27 mouse cellular contexts compared by ENCODE assay signal in the genomic region with DNA sequence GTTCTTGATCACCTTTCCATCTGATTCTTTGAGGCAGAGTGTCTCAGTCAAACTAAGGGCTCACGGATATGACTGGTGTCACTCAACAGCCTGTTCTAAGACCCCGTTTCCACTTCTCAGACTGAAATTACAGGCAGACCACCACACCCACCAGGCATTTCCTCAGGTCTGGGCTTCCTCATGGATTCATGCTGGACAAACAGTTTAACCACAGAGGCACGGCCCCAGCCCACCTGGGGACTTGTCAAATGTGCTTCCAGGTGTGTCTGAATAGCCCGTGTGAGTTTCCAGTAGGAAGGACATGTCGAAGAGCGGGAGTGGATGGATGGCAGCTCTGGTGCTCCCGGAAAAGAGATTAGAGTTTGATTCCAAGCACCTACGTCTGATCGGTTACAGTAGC. TPM values are rescaled to one million over a fixed set of nuclear protein-coding genes. Genes with fewer than 3 reads are reported as not detected.
A peak's percentile ranks its signal among the peaks of the same experiment; 100 is the strongest.
DNase-seq lines count a peak whose midpoint lies in the region; TF ChIP-seq lines count a peak whose summit lies in the region.
"Had no signal": no experiment of that assay in that cellular context is flagged by ENCODE, and none has a peak within 500 bp of the region (broad histone marks: within the 10 kb centered on the region; RNA-seq: fewer than 3 reads in every experiment).

No protein-coding gene starts in this region.

- 79% methylated on average over 9 of the region's 9 CpGs for WGBS in heart, embryonic 10.5 days
- 83% methylated on average over 9 of the region's 9 CpGs for WGBS in heart, adult 2 months

- H3K4me3 ChIP-seq in heart, embryonic 10.5 days, result no peak overlapping the region
- no peak overlapping the region for H3K4me3 ChIP-seq in heart, adult 2 months
- H3K4me3 ChIP-seq in E14TG2a.4 (replicated peaks; ENCODE audit: low read length), result peak overlapping the region; percentile 45
- H3K4me3 ChIP-seq: embryonic facial prominence, embryonic 13.5 days; embryonic facial prominence, embryonic 15.5 days; erythroblast, embryonic 14.5 days; forebrain, embryonic 10.5 days; forebrain, embryonic 12.5 days had no signal

- TF ChIP-seq CTCF in heart, adult 2 months (IDR thresholded peaks at IDR 0.05), result no peak
- TF ChIP-seq CTCF in E14TG2a.4 (conservative IDR thresholded peaks at IDR 0.05; ENCODE audit: low read length), result no peak

- no peaks in the 10 kb centered on the region for H3K27me3 ChIP-seq in heart, embryonic 10.5 days (ENCODE audit: insufficient read depth, poor library complexity, severe bottlenecking)
- H3K27me3 ChIP-seq in heart, adult 2 months (ENCODE audit: control insufficient read depth, insufficient read depth, low read length), result no peaks in the 10 kb centered on the region
- no peaks in the 10 kb centered on the region for H3K27me3 ChIP-seq in E14TG2a.4 (ENCODE audit: insufficient read depth, low read length)
- H3K27me3 ChIP-seq: CH12.LX; embryonic facial prominence, embryonic 13.5 days; embryonic facial prominence, embryonic 15.5 days; forebrain, embryonic 12.5 days; Patski had no signal

- H3K79me2 ChIP-seq in heart, adult 2 months (replicated peaks; ENCODE audit: control insufficient read depth, insufficient read depth, low read length), result no peaks in the 10 kb centered on the region

- H3K4me1 ChIP-seq in heart, embryonic 10.5 days, result no peaks in the 10 kb centered on the region
- no peaks in the 10 kb centered on the region for H3K4me1 ChIP-seq in heart, adult 2 months (ENCODE audit: control insufficient read depth, insufficient read depth, low read length)
- H3K4me1 ChIP-seq in E14TG2a.4 (replicated peaks; ENCODE audit: low read depth, low read length), result peaks cover 79% of the 10 kb centered on the region
- H3K4me1 ChIP-seq: embryonic facial prominence, embryonic 13.5 days; embryonic facial prominence, embryonic 15.5 days; forebrain, embryonic 12.5 days had no signal

- no peak for TF ChIP-seq POLR2A in heart, adult 2 months (IDR thresholded peaks at IDR 0.05; ENCODE audit: insufficient read depth, low read depth, low read length)

- H3K36me3 ChIP-seq in heart, embryonic 10.5 days, result no peaks in the 10 kb centered on the region
- H3K36me3 ChIP-seq in heart, adult 2 months (ENCODE audit: control insufficient read depth, insufficient read depth, low read length), result no peaks in the 10 kb centered on the region
- H3K36me3 ChIP-seq in E14TG2a.4 (ENCODE audit: insufficient read depth, low read length), result peaks cover 17% of the 10 kb centered on the region
- H3K36me3 ChIP-seq: G1E had no signal

- DNase-seq in heart, embryonic 10.5 days (ENCODE audit: low spot score), result peak; percentile 57
- no peak for DNase-seq in heart, adult 2 months
- DNase-seq in ES-CJ7 (ENCODE audit: low read depth, low spot score) (peak; percentile 46), R1 (ENCODE audit: low read depth, low spot score) (peak; percentile 54)
- DNase-seq in cerebellum, postnatal 14 days, result no peak
- DNase-seq in cerebellum, postnatal 4 days (ENCODE audit: low spot score in 2 of 2), result no peak
- DNase-seq: adrenal gland, adult 2 months; adrenal gland, postnatal 10 days; adrenal gland, postnatal 25 days; B cell, adult 2 months; cerebellum, adult 11 months; cerebellum, adult 18-20 months; cerebellum, adult 8-10 months; cerebellum, adult 9-11 months; cerebellum, postnatal 25 days; embryo, embryonic 11 days had no signal

- no peak for TF ChIP-seq EP300 in heart, adult 2 months (IDR thresholded peaks at IDR 0.05; ENCODE audit: insufficient read depth, low read depth, low read length)

- no peak overlapping the region for H3K27ac ChIP-seq in heart, embryonic 10.5 days
- H3K27ac ChIP-seq in heart, adult 2 months, result no peak overlapping the region
- H3K27ac ChIP-seq: embryonic facial prominence, embryonic 13.5 days; embryonic facial prominence, embryonic 15.5 days; forebrain, embryonic 10.5 days; forebrain, embryonic 12.5 days had no signal

- H3K9ac ChIP-seq in heart, adult 2 months (ENCODE audit: low read depth, low read length), result no peak overlapping the region
- H3K9ac ChIP-seq: embryonic facial prominence, embryonic 13.5 days; embryonic facial prominence, embryonic 15.5 days; forebrain, embryonic 12.5 days had no signal

- H3K9me3 ChIP-seq in heart, embryonic 10.5 days, result no peaks in the 10 kb centered on the region
- no peaks in the 10 kb centered on the region for H3K9me3 ChIP-seq in E14TG2a.4 (ENCODE audit: low read length)
- H3K9me3 ChIP-seq: embryonic facial prominence, embryonic 13.5 days; embryonic facial prominence, embryonic 15.5 days; forebrain, embryonic 10.5 days; forebrain, embryonic 12.5 days had no signal

- intact Hi-C loops in heart, adult 2 months (cut with DNase I), result no loop called here

RNA-seq across cellular contexts. Expression of gene Cacng7, which starts 17.0 kb away (rescaled TPM):
- 0.22 and 1.3 TPM in 2 replicates for polyA plus RNA-seq in heart, embryonic 10.5 days (2016; fragmentation: Nextera tagmentation; extraction: Ambion mirVana)
- 1 to 10 TPM; 4.3 to 5.4 TPM for total RNA-seq in heart, adult 2 months (2021)
- 6.7 and 7.7 TPM in 2 replicates for polyA plus RNA-seq in heart, adult 2 months (2012; rRNA removed)
- total RNA-seq: common myeloid progenitor, adult 5-6 weeks had no signal
- polyA plus RNA-seq: CD4-positive, CD25-positive, alpha-beta regulatory T cell, adult 4 months; erythroblast, embryonic 14.5 days; G1E had no signal

RNA-seq across cellular contexts. Expression of gene Cacng8, which starts 40.7 kb away (rescaled TPM):
- 1.8 and 2.3 TPM in 2 replicates for polyA plus RNA-seq in heart, embryonic 10.5 days (2016; fragmentation: Nextera tagmentation; extraction: Ambion mirVana)
- total RNA-seq in heart, adult 2 months (2021), result not detected
- polyA plus RNA-seq in heart, adult 2 months (2012; rRNA removed), result not detected in 2 replicates
- total RNA-seq: common myeloid progenitor, adult 5-6 weeks; G1E had no signal
- polyA plus RNA-seq: CD4-positive, CD25-positive, alpha-beta regulatory T cell, adult 4 months; erythroblast, embryonic 14.5 days; G1E had no signal

Comparison
In these comparisons a context has a peak if more than half of its experiments do, and no peak if none do; other contexts are left out.
1. DNase-seq: peak in heart, embryonic 10.5 days (single experiment), ES-CJ7 (single experiment) and R1 (single experiment); none in heart, adult 2 months (0 of 2), cerebellum, postnatal 14 days (0 of 2) and cerebellum, postnatal 4 days (0 of 2).